Mouse (Mus musculus) G1E (cell line): Measurements from ENCODE around the gene Ksr1.

Source experiments
- CTCF ChIP-seq: IDR thresholded peaks from 2 replicates; pipeline ENCODE4 v1.5.1; 2012; ENCODE audit warnings: low read depth, low read length, inconsistent platforms, mixed read lengths
- GATA1 ChIP-seq: IDR thresholded peaks from 2 replicates; pipeline ENCODE4 v1.6.1; 2012; ENCODE audit warnings: borderline replicate concordance, low read length, inconsistent platforms, mixed read lengths
- GATA2 ChIP-seq: IDR thresholded peaks from 2 replicates; pipeline ENCODE4 v1.6.1; 2012; ENCODE audit warnings: low read depth, low read length, inconsistent platforms, borderline replicate concordance
- POLR2AphosphoS5 ChIP-seq: IDR thresholded peaks from 2 replicates; pipeline ENCODE4 v1.6.1; 2012; ENCODE audit warnings: low read depth, low read length, inconsistent platforms; ENCODE audit not compliant: insufficient replicate concordance
- TAL1 ChIP-seq: conservative IDR thresholded peaks from 2 replicates; pipeline ENCODE4 v1.6.1; 2012; ENCODE audit warnings: low read depth, low read length, inconsistent platforms, mixed read lengths

DNA sequence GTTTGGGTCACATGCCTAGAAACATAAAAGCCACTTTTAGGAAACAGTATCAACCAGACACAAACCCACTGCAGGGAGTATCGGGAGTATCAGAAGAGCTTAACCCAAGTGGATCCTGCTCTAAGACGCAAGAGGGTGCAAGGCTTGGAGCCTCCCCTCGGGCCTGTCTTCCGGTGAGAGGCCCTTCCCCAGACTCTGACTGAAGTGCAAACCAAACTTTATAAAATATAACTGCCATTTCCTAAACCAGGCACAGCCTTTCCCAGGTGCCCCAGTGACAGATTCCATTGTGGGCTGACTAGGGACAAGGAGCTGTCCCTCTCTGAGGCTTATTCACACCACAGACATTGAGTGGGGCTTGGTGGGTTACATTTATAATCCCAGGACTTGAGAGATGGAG lies 123.4 kb downstream of the Ksr1 start:
- no peak for TF ChIP-seq CTCF
- TF ChIP-seq GATA2 = no peak
- no peak for TF ChIP-seq GATA1
- no peak for TF ChIP-seq TAL1
- no peak for TF ChIP-seq POLR2AphosphoS5
